Mouse (Mus musculus) heart, postnatal 0 days (tissue): ENCODE results near the gene Cmc1.

Experiments
- CTCF ChIP-seq: IDR thresholded peaks from 2 replicates; pipeline ENCODE4 v1.5.1; 2016; ENCODE audit warnings: antibody characterized with exemption, control low read depth, low read depth
- EP300 ChIP-seq: IDR thresholded peaks from 2 replicates; pipeline ENCODE4 v1.6.1; 2016; ENCODE audit warnings: antibody characterized with exemption, low read depth

GRCm38 (mm10) chr9:118168544-118168943 is 18.6 kb upstream of the Cmc1 start:
- TF ChIP-seq CTCF (peak; percentile 49), EP300 (no peak)
